Comparison of ENCODE assay signal across 1 mouse cellular context in genomic region chr10:93655428-93655827, GRCm38 (mm10).
TF ChIP-seq lines count a peak whose summit lies in the region.

No protein-coding gene starts in this region.

TF ChIP-seq in CH12.LX, 34 proteins besides CTCF, POLR2A, EP300 and RAD21 (continued from another document):
- TF ChIP-seq MYC (IDR thresholded peaks at IDR 0.05; ENCODE audit: low read depth, low read length) (no peak), ZMIZ1 (IDR thresholded peaks at IDR 0.05; ENCODE audit: low read depth, low read length) (no peak), NRF1 (IDR thresholded peaks at IDR 0.05; ENCODE audit: low read depth, low read length) (no peak), SIN3A (IDR thresholded peaks at IDR 0.05; ENCODE audit: low read length) (no peak), CHD1 (IDR thresholded peaks at IDR 0.05; ENCODE audit: low read depth, low read length) (no peak), MEF2A (IDR thresholded peaks at IDR 0.05; ENCODE audit: borderline replicate concordance, low read depth, low read length) (no peak), IRF4 (IDR thresholded peaks at IDR 0.05; ENCODE audit: low read depth, low read length) (no peak), ZC3H11A (IDR thresholded peaks at IDR 0.05; ENCODE audit: low read depth, low read length) (no peak)
